Mouse (Mus musculus) c-Kit-positive CD71-positive TER-119-negative erythroid progenitor cells, embryonic 14.5 days (primary cell): ENCODE results near the gene Gpr45.
A peak's percentile ranks its signal among the peaks of the same experiment; 100 is the strongest.

Experiments
- DNase-seq: peaks from one replicate; pipeline ENCODE4 v3.0.0-alpha.2; 2013; ENCODE audit warnings: low read depth

Gene Gpr45

DNA sequence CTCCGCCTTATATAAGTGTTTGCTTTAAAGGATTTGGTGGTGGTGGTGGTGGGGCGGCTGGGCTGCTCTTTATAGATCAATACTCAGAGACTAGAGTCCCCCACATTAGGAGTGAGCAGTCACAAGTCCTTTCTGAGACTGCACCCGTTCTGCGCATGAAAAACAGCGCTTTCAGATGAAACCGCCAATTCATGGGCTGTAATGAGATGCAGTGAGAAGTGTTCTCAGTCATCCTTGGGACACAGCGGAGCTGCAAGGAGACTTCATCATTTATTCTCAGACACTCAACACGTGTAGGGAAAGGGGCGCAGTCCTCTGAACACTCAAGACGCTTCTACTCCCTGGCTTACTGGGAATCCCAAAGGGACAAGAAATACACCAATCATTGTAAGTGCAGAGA is 95.1 kb downstream of the Gpr45 start:
- no peak for DNase-seq

- DNase-seq: no peak
These were observed 99.2 kb downstream of the Gpr45 start for GRCm38 (mm10) chr1:43051903-43052302.

- peak; percentile 20 for DNase-seq
These were observed 113.1 kb downstream of the Gpr45 start for GRCm38 (mm10) chr1:43065615-43066310.

- DNase-seq: no peak
These were observed 113.9 kb downstream of the Gpr45 start for GRCm38 (mm10) chr1:43066573-43066972.

DNA sequence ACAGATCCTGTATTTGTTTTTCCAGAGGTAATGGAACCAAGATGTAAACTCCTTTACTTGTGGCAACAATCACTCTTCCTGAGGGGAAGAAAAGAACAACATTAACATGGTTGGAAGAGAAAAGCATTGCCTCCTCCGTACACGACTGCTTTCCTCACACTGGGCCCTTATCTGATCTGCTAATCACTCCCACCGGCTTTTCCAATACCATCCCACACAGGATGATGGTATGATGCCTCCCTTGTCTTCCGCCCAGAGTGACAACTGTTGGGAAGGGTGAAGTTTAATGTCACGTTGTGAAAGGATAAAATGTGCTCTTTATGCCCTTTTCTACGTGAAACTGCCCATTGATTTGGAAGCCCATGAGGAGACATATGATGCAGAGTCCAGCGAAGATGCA is 114.9 kb downstream of the Gpr45 start:
- DNase-seq: no peak

- DNase-seq: no peak
These were observed 118.1 kb downstream of the Gpr45 start for GRCm38 (mm10) chr1:43070726-43071125.

DNA sequence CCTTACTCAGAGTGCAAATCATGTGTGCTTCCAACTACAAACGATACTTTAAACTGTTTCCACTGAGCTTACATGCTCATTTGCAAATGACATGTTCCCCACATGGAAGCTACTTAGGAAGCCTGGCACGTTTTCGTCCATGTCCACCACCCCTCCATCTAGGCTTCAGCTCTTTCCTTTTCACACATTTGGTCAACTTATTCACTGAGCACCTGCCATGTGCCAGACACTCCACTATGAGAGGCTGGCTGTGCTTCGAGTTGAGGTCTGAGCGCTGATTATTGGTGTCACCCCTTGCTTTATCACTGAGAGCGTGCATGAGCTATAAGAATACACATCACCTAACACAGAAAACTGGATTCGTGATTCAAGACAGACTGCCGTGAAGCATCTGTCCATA is 119.4 kb downstream of the Gpr45 start:
- no peak for DNase-seq

DNA sequence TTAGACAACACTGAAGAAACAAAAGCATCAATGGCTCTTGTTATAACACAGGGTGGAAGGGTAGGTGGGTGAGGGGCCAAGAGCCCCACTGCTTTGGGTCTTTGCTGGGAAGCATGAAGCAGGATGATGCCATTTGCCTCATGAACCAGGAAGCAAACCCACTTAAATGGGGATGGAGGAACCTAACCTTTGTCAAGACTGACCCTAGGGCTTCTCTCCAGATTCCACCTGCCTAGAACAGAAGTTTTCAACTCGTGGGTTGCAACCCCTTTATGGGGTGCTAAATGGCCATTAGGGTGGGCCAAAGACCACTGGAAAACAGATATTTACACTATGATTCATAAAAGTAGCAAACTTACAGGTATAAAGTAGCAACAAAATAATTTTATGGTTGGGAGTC is 119.9 kb downstream of the Gpr45 start:
- no peak for DNase-seq

DNA sequence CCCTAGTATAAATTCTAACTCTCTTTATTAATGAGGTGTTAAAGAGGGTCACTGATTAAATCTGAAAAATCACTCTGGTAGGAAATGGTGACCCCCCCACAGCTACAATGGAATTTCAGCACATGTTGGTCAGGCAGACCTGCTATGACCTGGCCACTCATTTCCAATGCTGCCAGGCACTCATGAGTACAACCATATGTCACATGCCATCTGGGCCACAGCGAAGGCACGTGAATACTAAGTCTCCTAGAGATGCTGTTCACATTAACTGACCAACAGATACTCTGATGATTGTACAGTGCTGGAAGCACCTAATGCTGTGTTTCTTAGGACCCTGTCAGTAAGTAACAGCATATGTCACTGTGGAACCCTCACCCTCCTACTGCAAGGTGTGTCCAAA is 122.1 kb downstream of the Gpr45 start:
- no peak for DNase-seq

GRCm38 (mm10) chr1:43078124-43078523 is 125.5 kb downstream of the Gpr45 start:
- no peak for DNase-seq

- DNase-seq: no peak
These were observed 130.3 kb downstream of the Gpr45 start for GRCm38 (mm10) chr1:43082946-43083345.
